Mouse (Mus musculus): ENCODE measurements around the gene Olfr1289. TPM values are rescaled to one million over a fixed set of nuclear protein-coding genes. Genes with fewer than 3 reads are reported as not detected.

Gene Olfr1289
- not detected for polyA plus RNA-seq (2017; shearing (Covaris generic))

DNA sequence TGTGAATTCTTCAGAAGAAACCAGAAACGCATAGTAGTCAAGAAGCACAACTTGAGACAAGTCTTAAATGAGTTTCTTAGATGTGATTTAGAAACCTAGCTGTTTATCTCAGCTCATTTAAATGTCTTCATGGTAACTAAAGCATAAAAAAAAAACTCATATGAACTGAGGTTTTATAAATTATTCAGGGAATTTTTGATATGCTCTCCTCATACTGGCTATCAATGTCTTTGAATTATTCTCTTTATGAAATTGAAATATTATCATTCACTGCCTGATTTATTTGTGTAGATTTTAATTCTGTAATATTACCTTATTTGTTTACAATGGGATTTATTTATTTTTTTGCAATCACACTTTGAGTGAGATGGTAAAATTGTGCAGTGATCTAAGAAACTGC is at the start of gene Olfr1289:
Gene Olfr1289, plus strand, starts transcription at position 301 of the 400 bp plus-strand sequence.

DNA sequence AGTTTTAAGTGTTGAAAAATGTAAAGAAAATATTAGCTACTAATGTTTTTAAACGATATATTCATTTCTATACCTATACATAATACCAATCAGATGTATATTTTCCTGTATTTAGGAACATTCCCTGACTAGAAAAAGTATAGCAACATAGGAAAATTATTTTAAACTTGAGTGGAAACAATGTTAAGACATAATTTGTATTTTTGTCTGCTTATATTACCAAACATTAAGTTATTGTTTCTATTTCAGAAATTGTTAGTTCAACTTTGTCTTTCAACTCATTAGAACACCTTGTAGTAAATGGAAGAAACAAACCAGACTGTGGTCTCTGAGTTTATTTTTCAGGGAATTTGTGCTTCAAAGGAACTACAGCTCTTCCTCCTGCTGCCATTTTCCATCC is 31.8 kb upstream of the Olfr1289 start, which contains the start of gene Olfr1287:
Gene Olfr1287, plus strand, starts transcription at position 301 of the 400 bp plus-strand sequence.

DNA sequence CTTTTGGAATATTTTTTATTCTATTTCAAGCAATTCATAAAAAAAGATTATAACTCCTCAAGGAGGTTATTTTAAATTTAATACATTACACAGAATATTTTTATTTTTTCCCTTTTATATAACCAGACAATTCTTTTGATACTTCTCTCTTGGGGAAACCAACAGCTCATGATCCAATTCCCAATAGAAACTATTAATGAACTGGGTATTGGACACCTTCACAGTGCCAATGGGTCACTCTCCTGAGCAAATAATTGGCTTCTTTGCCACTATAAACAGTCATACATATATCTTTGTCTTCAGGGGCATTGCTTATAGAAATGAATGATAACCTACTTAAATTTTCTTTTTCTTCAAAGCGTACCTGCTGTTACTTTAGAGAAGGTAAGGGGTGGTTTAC is 6.8 kb upstream of the Olfr1289 start, which contains the start of gene Olfr1288:
Gene Olfr1288, plus strand, starts transcription at position 301 of the 400 bp plus-strand sequence.

DNA sequence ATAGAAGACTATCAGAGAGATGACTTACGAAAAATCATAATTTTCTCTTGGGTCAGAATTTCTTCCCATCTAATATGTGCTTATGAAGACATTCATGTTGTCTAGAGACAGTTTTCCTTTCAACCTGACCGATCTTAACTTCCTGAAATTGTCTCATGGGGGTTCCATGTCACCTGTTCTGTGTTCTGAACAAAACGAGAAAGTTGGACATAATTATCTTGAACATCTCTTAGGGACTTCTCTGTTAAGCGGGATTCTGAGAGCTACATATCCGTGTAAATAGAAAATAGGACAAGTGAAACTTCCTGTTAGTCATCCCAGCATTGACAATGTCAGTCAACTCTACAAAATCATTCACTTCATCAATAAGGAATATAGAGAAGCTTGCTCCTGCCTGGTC is 13.1 kb downstream of the Olfr1289 start, which contains the start of gene Olfr1290:
Gene Olfr1290, minus strand, starts transcription at position 101 of the 400 bp plus-strand sequence.

DNA sequence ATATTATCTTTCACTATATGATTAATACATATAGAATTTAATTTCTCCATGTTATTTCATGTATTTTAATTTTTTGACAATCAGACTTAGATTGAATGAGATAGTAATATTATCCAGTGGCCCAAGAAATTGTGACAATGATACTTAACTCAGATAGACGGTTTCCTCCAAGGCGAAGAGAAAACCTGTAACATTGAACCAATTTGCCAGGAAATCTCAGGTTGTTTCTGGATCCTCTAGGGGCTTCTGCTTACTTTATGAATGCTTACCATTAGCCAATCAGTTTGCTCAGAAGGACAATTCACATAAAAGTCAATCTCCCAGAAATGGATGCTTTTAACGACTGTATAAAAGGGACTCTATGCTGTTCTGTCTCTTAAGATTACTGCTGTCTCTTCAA is 16.3 kb downstream of the Olfr1289 start, which contains the start of gene Olfr1291-ps1:
Gene Olfr1291-ps1, plus strand, starts transcription at position 301 of the 400 bp plus-strand sequence.

DNA sequence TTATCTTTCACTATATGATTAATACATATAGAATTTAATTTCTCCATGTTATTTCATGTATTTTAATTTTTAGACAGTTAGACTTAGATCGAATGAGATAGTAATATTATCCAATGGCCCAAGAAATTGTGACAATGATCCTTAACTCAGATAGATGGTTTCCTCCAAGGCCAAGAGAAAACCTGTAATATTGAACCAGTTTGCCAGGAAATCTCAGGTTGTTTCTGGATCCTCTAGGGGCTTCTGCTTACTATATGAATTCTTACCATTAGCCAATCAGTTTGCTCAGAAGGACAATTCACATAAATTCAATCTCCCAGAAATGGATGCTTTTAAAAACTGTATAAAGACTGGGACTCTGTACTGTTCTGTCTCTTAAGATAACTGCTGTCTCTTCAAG is 44.3 kb downstream of the Olfr1289 start, which contains the start of gene Olfr1293-ps:
Gene Olfr1293-ps, plus strand, starts transcription at position 301 of the 400 bp plus-strand sequence.

Other genes starting within 250 kb of the Olfr1289 start
- gene Olfr1275, start 245.5 kb upstream of the Olfr1289 start, polyA plus RNA-seq (2017; shearing (Covaris generic)) = not detected
- gene Olfr1276, start 226.3 kb upstream of the Olfr1289 start, polyA plus RNA-seq (2017; shearing (Covaris generic)) = not detected
- not detected for gene Olfr1277, start 206.7 kb upstream of the Olfr1289 start, polyA plus RNA-seq (2017; shearing (Covaris generic))
- not detected for gene Olfr1278, start 190.7 kb upstream of the Olfr1289 start, polyA plus RNA-seq (2017; shearing (Covaris generic))
- not detected for gene Olfr1279, start 180.2 kb upstream of the Olfr1289 start, polyA plus RNA-seq (2017; shearing (Covaris generic))
- gene Olfr1280, start 166.8 kb upstream of the Olfr1289 start, polyA plus RNA-seq (2017; shearing (Covaris generic)) = not detected
- not detected for gene Olfr1281, start 154.3 kb upstream of the Olfr1289 start, polyA plus RNA-seq (2017; shearing (Covaris generic))
- gene Olfr1282, start 144.7 kb upstream of the Olfr1289 start, polyA plus RNA-seq (2017; shearing (Covaris generic)) = not detected
- not detected for gene Olfr1283, start 114.0 kb upstream of the Olfr1289 start, polyA plus RNA-seq (2017; shearing (Covaris generic))
- gene Olfr1284, start 105.3 kb upstream of the Olfr1289 start, polyA plus RNA-seq (2017; shearing (Covaris generic)) = not detected
- not detected for gene Olfr1286, start 57.7 kb upstream of the Olfr1289 start, polyA plus RNA-seq (2017; shearing (Covaris generic))
- not detected for gene Olfr1287, start 31.7 kb upstream of the Olfr1289 start, polyA plus RNA-seq (2017; shearing (Covaris generic))
- gene Olfr1288, start 6.7 kb upstream of the Olfr1289 start, polyA plus RNA-seq (2017; shearing (Covaris generic)) = not detected
- not detected for gene Olfr1290, start 13.0 kb downstream of the Olfr1289 start, polyA plus RNA-seq (2017; shearing (Covaris generic))
- gene Olfr1291-ps1, start 16.4 kb downstream of the Olfr1289 start, polyA plus RNA-seq (2017; shearing (Covaris generic)) = 0.10 TPM
- gene Olfr1293-ps, start 44.4 kb downstream of the Olfr1289 start, polyA plus RNA-seq (2017; shearing (Covaris generic)) = not detected
- gene Olfr1294, start 59.5 kb downstream of the Olfr1289 start, polyA plus RNA-seq (2017; shearing (Covaris generic)) = not detected
- not detected for gene Olfr1295, start 88.9 kb downstream of the Olfr1289 start, polyA plus RNA-seq (2017; shearing (Covaris generic))
- not detected for gene Olfr1297, start 145.7 kb downstream of the Olfr1289 start, polyA plus RNA-seq (2017; shearing (Covaris generic))
- gene Olfr1298, start 168.4 kb downstream of the Olfr1289 start, polyA plus RNA-seq (2017; shearing (Covaris generic)) = not detected
- gene Olfr1299, start 180.6 kb downstream of the Olfr1289 start, polyA plus RNA-seq (2017; shearing (Covaris generic)) = not detected